Comparison of ENCODE assay signal across 8 mouse cellular contexts in genomic region chr8:22410688-22411281, GRCm38 (mm10). TPM values are rescaled to one million over a fixed set of nuclear protein-coding genes. Genes with fewer than 3 reads are reported as not detected.
DNase-seq lines count a peak whose midpoint lies in the region; ATAC-seq lines count a peak whose summit lies in the region.

No protein-coding gene starts in this region.

- peak overlapping the region; percentile 85 for H3K4me3 ChIP-seq in forebrain, embryonic 15.5 days
- H3K4me3 ChIP-seq in macrophage (ENCODE audit: inconsistent target), result peak overlapping the region; percentile 93

- ATAC-seq in frontal cortex, adult (ENCODE audit: low TSS enrichment), result peak; percentile 66; the same call in 1 of the 2 replicates
- peak; percentile 13 for ATAC-seq in CD4-positive, CD25-positive, alpha-beta regulatory T cell, adult 4 months
- peak; percentile 23 for ATAC-seq in forebrain, embryonic 15.5 days (replicated peaks)

- no peak for DNase-seq in frontal cortex, adult 2 months (ENCODE audit: extremely low spot score in 1 of 2, low spot score in 1 of 2)
- DNase-seq in ovary, adult 18-20 months (ENCODE audit: low spot score), result no peak
- DNase-seq in left cerebral cortex, adult 9 months (ENCODE audit: low spot score in 2 of 2), result no peak
- DNase-seq in right cerebral cortex, adult 18-20 months, result no peak

- H3K27ac ChIP-seq in forebrain, embryonic 15.5 days (replicated peaks), result peak overlapping the region; percentile 84
- H3K27ac ChIP-seq in macrophage, result no peak overlapping the region

- peaks cover 19% of the 10 kb centered on the region for H3K4me1 ChIP-seq in forebrain, embryonic 15.5 days

- peak overlapping the region; percentile 87 for H3K9ac ChIP-seq in forebrain, embryonic 15.5 days (replicated peaks)

- H3K4me2 ChIP-seq in forebrain, embryonic 15.5 days (replicated peaks), result peak overlapping the region; percentile 87

- no peaks in the 10 kb centered on the region for H3K9me3 ChIP-seq in forebrain, embryonic 15.5 days

- peaks cover 45% of the 10 kb centered on the region for H3K79me2 ChIP-seq in macrophage (ENCODE audit: inconsistent target)

- peaks cover 3% of the 10 kb centered on the region; the same call in 1 of the 2 replicates for H3K36me3 ChIP-seq in forebrain, embryonic 15.5 days
- peaks cover 6% of the 10 kb centered on the region; the same call in 1 of the 2 replicates for H3K36me3 ChIP-seq in macrophage (ENCODE audit: inconsistent target)

- 16% methylated on average over 16 of the region's 16 CpGs for WGBS in forebrain, embryonic 15.5 days
- WGBS in macrophage (ENCODE audit: missing documents), result 16% methylated on average over 16 of the region's 16 CpGs

- H3K27me3 ChIP-seq in forebrain, embryonic 15.5 days, result no peaks in the 10 kb centered on the region

RNA-seq across cellular contexts. Expression of gene Mrps31, which starts 0.4 kb away (rescaled TPM):
- 15.5 and 19.7 TPM in 2 replicates for polyA plus RNA-seq in frontal cortex, adult 2 months (2012; rRNA removed)
- 10 to 100 TPM; 25.9 to 28.4 TPM for polyA plus RNA-seq in CD4-positive, CD25-positive, alpha-beta regulatory T cell, adult 4 months (2017; shearing (Covaris generic))
- polyA plus RNA-seq in forebrain, embryonic 15.5 days (2015; fragmentation: Nextera tagmentation; extraction: Ambion mirVana), result 32.8 and 33.9 TPM in 2 replicates
- 10 to 100 TPM in 10 of 26 experiments, 1 to 10 TPM in 16; 1.1 to 17.6 (median 7.0) TPM for total RNA-seq in macrophage (2018; cell fraction: chromatin; rRNA removed)
- 10 to 100 TPM in 22 of 26 experiments, 1 to 10 TPM in 4; 7.2 to 16.3 (median 12.6) TPM for total RNA-seq in macrophage (2018; cell fraction: cytosol; rRNA removed)
- total RNA-seq in macrophage (2018; cell fraction: nucleus; rRNA removed), result 10 to 100 TPM in 9 of 26 experiments, 1 to 10 TPM in 17; 2.7 to 19.2 (median 6.4) TPM
- polyA plus RNA-seq in macrophage (2018), result 13.7 to 20.2 TPM (median 18.1 TPM) in 3 replicates

RNA-seq across cellular contexts. Expression of gene Slc25a15, which starts 12.4 kb away (rescaled TPM):
- 9.9 and 10.1 TPM in 2 replicates for polyA plus RNA-seq in frontal cortex, adult 2 months (2012; rRNA removed)
- 1 to 10 TPM; 2.0 to 2.3 TPM for polyA plus RNA-seq in CD4-positive, CD25-positive, alpha-beta regulatory T cell, adult 4 months (2017; shearing (Covaris generic))
- 8.9 and 9.1 TPM in 2 replicates for polyA plus RNA-seq in forebrain, embryonic 15.5 days (2015; fragmentation: Nextera tagmentation; extraction: Ambion mirVana)
- 1 to 10 TPM in 20 of 26 experiments, under 1 TPM in 6; 0.27 to 7.6 (median 2.1) TPM for total RNA-seq in macrophage (2018; cell fraction: chromatin; rRNA removed)
- 1 to 10 TPM; 3.6 to 9.3 (median 5.6) TPM for total RNA-seq in macrophage (2018; cell fraction: cytosol; rRNA removed)
- total RNA-seq in macrophage (2018; cell fraction: nucleus; rRNA removed), result 1 to 10 TPM; 1.2 to 9.2 (median 2.7) TPM
- polyA plus RNA-seq in macrophage (2018), result 3.6 to 8.9 TPM (median 4.3 TPM) in 3 replicates

Comparison
In these comparisons a context has a peak if more than half of its experiments do, and no peak if none do; other contexts are left out.
1. ATAC-seq: peak in every context shown above with its lines; median percentile 66 in frontal cortex, adult; 23 in forebrain, embryonic 15.5 days; 13 in CD4-positive, CD25-positive, alpha-beta regulatory T cell, adult 4 months.